Mouse (Mus musculus): Measurements from ENCODE around the gene Trim24. TPM values are rescaled to one million over a fixed set of nuclear protein-coding genes. Genes with fewer than 3 reads are reported as not detected.
"Not testable (repeated sequence)": the region's sequence is repeated elsewhere in the genome, so short reads cannot be mapped to it uniquely, and the experiment has no call there.

Gene Trim24
- polyA plus RNA-seq, 1 experiment from 2014 or later, result 14.3 TPM

- DNase-seq (ENCODE audit: low spot score), result no peak
Measured at GRCm38 (mm10) chr6:37851352-37851751, 19.3 kb upstream of the Trim24 start.

GRCm38 (mm10) chr6:37853289-37853688, 17.3 kb upstream of the Trim24 start:
- H3K4me2 ChIP-seq (ENCODE audit: low read length), result no peak overlapping the region
- no peaks in the 10 kb centered on the region for H3K4me1 ChIP-seq (replicated peaks; ENCODE audit: insufficient read depth, low read length)
- no peak for TF ChIP-seq CTCF (IDR thresholded peaks at IDR 0.05; ENCODE audit: low read depth)
- no peaks in the 10 kb centered on the region for H3K27me3 ChIP-seq (ENCODE audit: insufficient read depth, low read length)
- 85% methylated on average over 2 of the region's 2 CpGs for WGBS
- no peak overlapping the region for H3K4me3 ChIP-seq (replicated peaks; ENCODE audit: low read depth, low read length)
- no peak overlapping the region for H3K9ac ChIP-seq (ENCODE audit: low read depth, low read length)
- no peaks in the 10 kb centered on the region for H3K36me3 ChIP-seq (ENCODE audit: insufficient read depth, low read length)
- peak; percentile 80 for ATAC-seq (replicated peaks; ENCODE audit: low FRiP score, low read depth)
- DNase-seq (ENCODE audit: low spot score), result no peak
- no peak overlapping the region for H3K27ac ChIP-seq
- no peaks in the 10 kb centered on the region for H3K9me3 ChIP-seq (replicated peaks; ENCODE audit: low read length)

More at GRCm38 (mm10) chr6:37851352-37851751, 19.3 kb upstream of the Trim24 start:
- Histone ChIP-seq H3K27ac (no peak overlapping the region), H3K4me3 (replicated peaks; ENCODE audit: low read depth, low read length) (no peak overlapping the region), H3K9me3 (replicated peaks; ENCODE audit: low read length) (no peaks in the 10 kb centered on the region), H3K4me1 (replicated peaks; ENCODE audit: insufficient read depth, low read length) (no peaks in the 10 kb centered on the region), H3K27me3 (ENCODE audit: insufficient read depth, low read length) (no peaks in the 10 kb centered on the region), H3K4me2 (ENCODE audit: low read length) (no peak overlapping the region), H3K9ac (ENCODE audit: low read depth, low read length) (no peak overlapping the region), H3K36me3 (ENCODE audit: insufficient read depth, low read length) (no peaks in the 10 kb centered on the region)
- TF ChIP-seq CTCF (IDR thresholded peaks at IDR 0.05; ENCODE audit: low read depth), result no peak
- ATAC-seq (replicated peaks; ENCODE audit: low FRiP score, low read depth), result no peak
- WGBS, result 93% methylated on average over 2 of the region's 2 CpGs

GRCm38 (mm10) chr6:37855384-37855783, 15.2 kb upstream of the Trim24 start:
- Histone ChIP-seq H3K9ac (ENCODE audit: low read depth, low read length) (no peak overlapping the region), H3K9me3 (replicated peaks; ENCODE audit: low read length) (no peaks in the 10 kb centered on the region), H3K4me3 (replicated peaks; ENCODE audit: low read depth, low read length) (no peak overlapping the region), H3K4me1 (replicated peaks; ENCODE audit: insufficient read depth, low read length) (no peaks in the 10 kb centered on the region), H3K27me3 (ENCODE audit: insufficient read depth, low read length) (no peaks in the 10 kb centered on the region), H3K36me3 (ENCODE audit: insufficient read depth, low read length) (no peaks in the 10 kb centered on the region), H3K27ac (no peak overlapping the region), H3K4me2 (ENCODE audit: low read length) (no peak overlapping the region)
- ATAC-seq (replicated peaks; ENCODE audit: low FRiP score, low read depth) (no peak), DNase-seq (ENCODE audit: low spot score) (no peak)
- TF ChIP-seq CTCF (IDR thresholded peaks at IDR 0.05; ENCODE audit: low read depth), result no peak
- WGBS, result 84% methylated on average over 2 of the region's 2 CpGs

GRCm38 (mm10) chr6:37856300-37856699, 14.3 kb upstream of the Trim24 start:
- H3K27me3 ChIP-seq (ENCODE audit: insufficient read depth, low read length); H3K9me3 ChIP-seq (replicated peaks; ENCODE audit: low read length); ATAC-seq (replicated peaks; ENCODE audit: low FRiP score, low read depth); H3K4me2 ChIP-seq (ENCODE audit: low read length); H3K36me3 ChIP-seq (ENCODE audit: insufficient read depth, low read length); H3K4me3 ChIP-seq (replicated peaks; ENCODE audit: low read depth, low read length); DNase-seq (ENCODE audit: low spot score); H3K4me1 ChIP-seq (replicated peaks; ENCODE audit: insufficient read depth, low read length); H3K9ac ChIP-seq (ENCODE audit: low read depth, low read length); H3K27ac ChIP-seq: not testable (repeated sequence)
- WGBS, result 96% methylated on average over 9 of the region's 9 CpGs

GRCm38 (mm10) chr6:37857196-37857874, 13.3 kb upstream of the Trim24 start:
- Histone ChIP-seq H3K4me3 (replicated peaks; ENCODE audit: low read depth, low read length) (no peak overlapping the region), H3K4me1 (replicated peaks; ENCODE audit: insufficient read depth, low read length) (no peaks in the 10 kb centered on the region), H3K9me3 (replicated peaks; ENCODE audit: low read length) (no peaks in the 10 kb centered on the region), H3K36me3 (ENCODE audit: insufficient read depth, low read length) (no peaks in the 10 kb centered on the region), H3K27me3 (ENCODE audit: insufficient read depth, low read length) (no peaks in the 10 kb centered on the region), H3K9ac (ENCODE audit: low read depth, low read length) (no peak overlapping the region), H3K4me2 (ENCODE audit: low read length) (no peak overlapping the region), H3K27ac (no peak overlapping the region)
- no peak for TF ChIP-seq CTCF (IDR thresholded peaks at IDR 0.05; ENCODE audit: low read depth)
- 57% methylated on average over 4 of the region's 4 CpGs for WGBS
- no peak for ATAC-seq (replicated peaks; ENCODE audit: low FRiP score, low read depth)
- DNase-seq (ENCODE audit: low spot score), result no peak

GRCm38 (mm10) chr6:37858126-37858525, 12.5 kb upstream of the Trim24 start:
- Histone ChIP-seq H3K27me3 (ENCODE audit: insufficient read depth, low read length) (no peaks in the 10 kb centered on the region), H3K4me1 (replicated peaks; ENCODE audit: insufficient read depth, low read length) (no peaks in the 10 kb centered on the region), H3K4me2 (ENCODE audit: low read length) (no peak overlapping the region), H3K36me3 (ENCODE audit: insufficient read depth, low read length) (no peaks in the 10 kb centered on the region), H3K9ac (ENCODE audit: low read depth, low read length) (no peak overlapping the region), H3K9me3 (replicated peaks; ENCODE audit: low read length) (no peaks in the 10 kb centered on the region), H3K27ac (no peak overlapping the region), H3K4me3 (replicated peaks; ENCODE audit: low read depth, low read length) (no peak overlapping the region)
- DNase-seq (ENCODE audit: low spot score), result no peak
- WGBS, result 82% methylated on average over 4 of the region's 4 CpGs
- no peak for ATAC-seq (replicated peaks; ENCODE audit: low FRiP score, low read depth)
- no peak for TF ChIP-seq CTCF (IDR thresholded peaks at IDR 0.05; ENCODE audit: low read depth)

- TF ChIP-seq CTCF (IDR thresholded peaks at IDR 0.05; ENCODE audit: low read depth), result no peak
- WGBS, result 81% methylated on average over 7 of the region's 7 CpGs
- Histone ChIP-seq H3K9ac (ENCODE audit: low read depth, low read length) (no peak overlapping the region), H3K4me1 (replicated peaks; ENCODE audit: insufficient read depth, low read length) (no peaks in the 10 kb centered on the region), H3K27me3 (ENCODE audit: insufficient read depth, low read length) (no peaks in the 10 kb centered on the region), H3K4me3 (replicated peaks; ENCODE audit: low read depth, low read length) (no peak overlapping the region), H3K4me2 (ENCODE audit: low read length) (no peak overlapping the region), H3K27ac (no peak overlapping the region), H3K36me3 (ENCODE audit: insufficient read depth, low read length) (no peaks in the 10 kb centered on the region), H3K9me3 (replicated peaks; ENCODE audit: low read length) (no peaks in the 10 kb centered on the region)
- ATAC-seq (replicated peaks; ENCODE audit: low FRiP score, low read depth) (no peak), DNase-seq (ENCODE audit: low spot score) (no peak)
Measured at GRCm38 (mm10) chr6:37862893-37863292, 7.7 kb upstream of the Trim24 start.
